Mouse (Mus musculus): ENCODE measurements around the gene Amph.

- TF ChIP-seq POLR2A (IDR thresholded peaks at IDR 0.05; ENCODE audit: borderline replicate concordance, low read depth, low read length) (no peak), CTCF (IDR thresholded peaks at IDR 0.05; ENCODE audit: low read depth, low read length) (no peak)
Measured at GRCm38 (mm10) chr13:19152126-19152525, 204.1 kb downstream of the Amph start.

Measured in bone marrow macrophage, adult 2 months (primary cell).